Mouse (Mus musculus) lung, postnatal 0 days (tissue): ENCODE results near the gene Sap30bp. TPM values are rescaled to one million over a fixed set of nuclear protein-coding genes. Genes with fewer than 3 reads are reported as not detected.

Source experiments
- ATAC-seq: fragments of 200-750 bp; cut with Nextera tagmentation; 2 replicates; pipeline ENCODE4 v1.8.0; 2017; ENCODE audit warnings: moderate library complexity
- DNase-seq: peaks from one replicate; pipeline ENCODE4 v3.0.0-alpha.2; 2016; ENCODE audit warnings: low spot score
- H3K27ac ChIP-seq: fragments of 300-500 bp; sonication (generic); 2 replicates; pipeline ENCODE4 v1.5.1; 2014; ENCODE audit warnings: antibody characterized with exemption, mild to moderate bottlenecking, low read length, mixed read lengths
- H3K27me3 ChIP-seq: fragments of 300-500 bp; sonication (generic); replicated peaks from 2 replicates; pipeline ENCODE4 v1.6.1; 2014; ENCODE audit warnings: low read length, mixed read lengths; ENCODE audit not compliant: insufficient read depth
- H3K36me3 ChIP-seq: fragments of 300-500 bp; sonication (generic); 2 replicates; pipeline ENCODE4 v1.6.1; 2014; ENCODE audit warnings: low read length, mixed read lengths; ENCODE audit not compliant: insufficient read depth
- H3K4me1 ChIP-seq: fragments of 300-500 bp; sonication (generic); 2 replicates; pipeline ENCODE4 v1.6.1; 2014; ENCODE audit warnings: antibody characterized with exemption, low read depth, low read length, mixed read lengths; ENCODE audit not compliant: insufficient read depth
- H3K4me2 ChIP-seq: fragments of 300-500 bp; sonication (generic); replicated peaks from 2 replicates; pipeline ENCODE4 v1.6.1; 2014; ENCODE audit warnings: low read depth, mild to moderate bottlenecking, low read length, moderate library complexity, mixed read lengths
- H3K4me3 ChIP-seq: fragments of 300-500 bp; sonication (generic); 2 replicates; pipeline ENCODE4 v1.5.1; 2014; ENCODE audit warnings: low read depth, low read length
- H3K9ac ChIP-seq: fragments of 300-500 bp; sonication (generic); replicated peaks from 2 replicates; pipeline ENCODE4 v1.6.1; 2014; ENCODE audit warnings: low read depth, mild to moderate bottlenecking
- H3K9me3 ChIP-seq: fragments of 300-500 bp; sonication (generic); 2 replicates; pipeline ENCODE4 v1.6.1; 2016; ENCODE audit warnings: low read length, mixed read lengths
- CTCF ChIP-seq: IDR thresholded peaks from 2 replicates; pipeline ENCODE4 v1.5.1; 2016; ENCODE audit warnings: antibody characterized with exemption, mild to moderate bottlenecking
- EP300 ChIP-seq: IDR thresholded peaks from 2 replicates; pipeline ENCODE4 v1.6.1; 2016; ENCODE audit warnings: antibody characterized with exemption, mild to moderate bottlenecking, control low read depth
- WGBS: fragments of 180-500 bp; shearing (Covaris S2); extraction: QIAGEN DNeasy Blood & Tissue Kit; methylation state at CpG from one replicate; pipeline ENCODE4 v1.1.7; 2014; 5-methylcytosine and 5-hydroxymethylcytosine counted together
- polyA plus RNA-seq: library from polyadenylated mRNA; unstranded; fragments of >200 nt; fragmentation: Nextera tagmentation; extraction: Ambion mirVana; gene quantifications from 2 replicates; pipeline ENCODE4 v1.2.1, GENCODE M21; 2015

Sap30bp gene
- polyA plus RNA-seq, 1 experiment from 2014 or later = 22.8 TPM

DNA sequence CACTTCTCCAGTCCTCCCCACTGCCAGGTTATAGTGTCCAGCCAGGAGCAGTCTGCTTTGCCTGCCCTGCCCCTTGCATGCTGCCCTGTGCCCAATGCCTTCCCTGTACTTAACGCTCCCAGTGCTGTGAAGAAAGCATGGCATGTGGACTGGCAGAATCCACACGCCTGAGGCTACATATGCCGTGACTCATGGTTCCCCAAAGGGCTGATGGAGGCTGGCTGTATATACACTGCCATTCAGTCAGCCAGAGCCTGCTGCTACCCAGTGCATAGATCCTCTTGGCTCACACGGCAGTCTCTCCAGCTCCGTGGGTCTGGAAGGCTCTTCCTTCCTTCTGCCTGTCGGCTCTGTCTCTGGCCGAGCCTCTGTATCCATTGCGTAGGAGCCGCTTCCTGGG, 15.2 kb downstream of the Sap30bp start:
- TF ChIP-seq CTCF (no peak), EP300 (no peak)
- Histone ChIP-seq H3K4me3 (no peak overlapping the region), H3K9me3 (no peaks in the 10 kb centered on the region), H3K9ac (no peak overlapping the region), H3K36me3 (peaks cover 10% of the 10 kb centered on the region; the same call in 1 of the 2 replicates), H3K27me3 (no peaks in the 10 kb centered on the region), H3K4me2 (no peak overlapping the region), H3K27ac (no peak overlapping the region), H3K4me1 (no peaks in the 10 kb centered on the region)
- DNase-seq = no peak
- no peak for ATAC-seq
- 86% methylated on average over 9 of the region's 9 CpGs for WGBS

DNA sequence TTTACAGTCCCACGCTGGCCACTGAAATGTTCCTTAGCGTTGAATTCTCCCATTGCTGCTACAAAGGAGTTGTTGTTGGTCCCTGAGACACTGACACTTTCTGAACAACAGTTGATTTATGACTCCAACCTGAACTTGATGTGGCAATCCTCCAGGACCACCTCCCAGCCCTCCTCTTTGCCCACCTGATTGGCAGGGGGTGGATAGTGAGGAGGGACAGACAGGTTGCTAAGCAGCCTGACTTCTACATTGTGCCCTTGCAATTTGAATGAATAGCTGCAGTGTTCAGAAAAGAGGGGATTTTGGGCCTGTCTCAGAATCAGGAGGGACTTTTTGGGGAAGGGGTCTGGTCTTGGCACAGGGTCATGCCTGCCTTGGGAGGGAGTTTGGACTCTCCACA, 17.6 kb downstream of the Sap30bp start:
- DNase-seq = no peak
- Histone ChIP-seq H3K9me3 (no peaks in the 10 kb centered on the region), H3K36me3 (peaks cover 10% of the 10 kb centered on the region; the same call in 1 of the 2 replicates), H3K4me1 (no peaks in the 10 kb centered on the region), H3K9ac (no peak overlapping the region), H3K4me3 (no peak overlapping the region), H3K4me2 (no peak overlapping the region), H3K27me3 (no peaks in the 10 kb centered on the region), H3K27ac (no peak overlapping the region)
- 99% methylated on average over 2 of the region's 2 CpGs for WGBS
- no peak for TF ChIP-seq CTCF
- no peak for TF ChIP-seq EP300
- no peak for ATAC-seq

DNA sequence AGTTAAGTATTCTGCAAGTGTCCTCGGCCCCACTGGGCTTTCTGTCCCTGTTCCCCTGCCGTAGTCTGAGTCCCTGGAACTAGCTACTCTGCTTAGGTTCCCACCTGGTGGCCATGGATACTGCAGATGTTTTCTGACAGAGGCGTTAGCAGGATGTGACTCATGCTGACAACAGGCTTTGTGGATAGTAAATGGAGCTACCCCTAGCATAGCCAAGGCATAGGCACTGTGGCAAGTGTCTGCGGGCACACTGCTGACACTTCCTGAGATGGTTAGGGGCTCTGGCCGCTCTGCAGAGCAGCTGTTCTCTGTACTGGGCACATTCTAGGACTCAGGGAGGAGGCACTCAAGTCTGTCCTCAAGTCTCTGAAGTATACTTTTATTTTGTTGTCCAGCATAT, 21.6 kb downstream of the Sap30bp start:
- H3K36me3 ChIP-seq = peaks cover 10% of the 10 kb centered on the region; the same call in 1 of the 2 replicates
- H3K27me3 ChIP-seq = no peaks in the 10 kb centered on the region
- H3K27ac ChIP-seq = no peak overlapping the region; the same call in 1 of the 2 replicates
- WGBS = 67% methylated on average over 5 of the region's 5 CpGs
- no peak overlapping the region for H3K9ac ChIP-seq
- no peak overlapping the region for H3K4me3 ChIP-seq
- no peak for TF ChIP-seq EP300
- TF ChIP-seq CTCF = no peak
- H3K4me2 ChIP-seq = no peak overlapping the region
- peak; percentile 45 for ATAC-seq
- H3K9me3 ChIP-seq = no peaks in the 10 kb centered on the region
- no peaks in the 10 kb centered on the region for H3K4me1 ChIP-seq
- peak; percentile 44 for DNase-seq

DNA sequence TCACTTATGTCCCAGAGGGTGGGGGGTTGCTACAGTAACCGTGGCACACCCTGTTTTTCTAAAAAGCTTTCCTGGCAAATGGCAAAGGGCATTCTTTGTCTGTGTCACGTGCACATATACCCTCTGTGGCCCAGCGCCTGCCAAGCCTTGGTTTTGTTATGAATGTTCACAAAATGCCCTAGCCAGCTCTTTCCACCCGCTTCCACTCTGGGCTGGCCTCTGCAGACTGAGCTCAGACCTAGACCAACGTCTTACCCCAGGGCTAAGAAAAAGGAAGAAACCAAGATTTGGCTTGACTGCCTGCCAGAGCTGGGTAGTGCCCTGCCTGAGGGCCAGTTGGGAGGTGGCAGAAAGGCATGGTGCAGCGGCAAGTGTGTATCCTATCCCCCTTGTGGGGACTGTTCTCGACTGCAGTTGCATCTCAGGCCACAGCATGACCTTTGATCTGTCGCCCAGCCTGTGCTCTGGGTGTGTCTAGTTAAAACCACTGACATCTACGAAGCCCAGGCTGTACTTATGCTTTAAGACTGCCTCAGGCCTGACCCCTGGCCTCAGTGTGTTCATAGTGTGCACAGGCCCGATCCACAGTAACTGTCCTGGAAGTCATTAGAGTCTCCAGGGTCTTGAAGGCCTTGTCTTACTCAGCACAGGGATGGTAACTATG, 22.2 kb downstream of the Sap30bp start:
- TF ChIP-seq CTCF = no peak
- no peak for TF ChIP-seq EP300
- 58% methylated on average over 10 of the region's 10 CpGs for WGBS
- no peak overlapping the region for H3K4me3 ChIP-seq
- no peak overlapping the region for H3K4me2 ChIP-seq
- H3K27ac ChIP-seq = no peak overlapping the region
- H3K36me3 ChIP-seq = peaks cover 14% of the 10 kb centered on the region; the same call in 1 of the 2 replicates
- no peaks in the 10 kb centered on the region for H3K27me3 ChIP-seq
- DNase-seq (peak; percentile 49), ATAC-seq (peak; percentile 77)
- H3K4me1 ChIP-seq = no peaks in the 10 kb centered on the region
- H3K9ac ChIP-seq = no peak overlapping the region
- H3K9me3 ChIP-seq = no peaks in the 10 kb centered on the region

DNA sequence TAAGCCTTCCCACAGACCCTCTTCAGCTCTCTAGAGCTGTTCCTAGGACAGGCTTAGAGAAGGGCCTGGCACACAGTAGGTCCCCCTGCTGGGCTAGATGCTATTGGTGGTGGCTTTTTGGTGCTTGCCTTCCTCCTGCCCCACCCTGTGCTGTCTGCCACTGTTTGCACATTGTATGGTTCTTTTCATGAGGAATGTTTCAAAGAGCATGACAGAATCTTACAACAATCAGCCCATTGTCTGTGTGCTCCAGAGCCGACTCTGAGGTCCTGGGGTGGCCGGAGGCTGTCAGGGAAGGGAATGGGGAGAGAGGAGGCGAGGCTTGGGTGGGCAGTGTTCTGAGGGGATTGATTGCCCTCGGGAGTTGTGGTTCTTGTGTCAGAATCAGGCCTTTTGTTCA, 23.4 kb downstream of the Sap30bp start:
- H3K9ac ChIP-seq = no peak overlapping the region
- no peak overlapping the region for H3K4me3 ChIP-seq
- no peak overlapping the region for H3K4me2 ChIP-seq
- no peak for TF ChIP-seq EP300
- TF ChIP-seq CTCF = no peak
- no peaks in the 10 kb centered on the region for H3K4me1 ChIP-seq
- peaks cover 24% of the 10 kb centered on the region for H3K36me3 ChIP-seq
- 54% methylated on average over 4 of the region's 4 CpGs for WGBS
- H3K9me3 ChIP-seq = no peaks in the 10 kb centered on the region
- DNase-seq = no peak
- H3K27me3 ChIP-seq = no peaks in the 10 kb centered on the region
- no peak for ATAC-seq
- H3K27ac ChIP-seq = no peak overlapping the region

DNA sequence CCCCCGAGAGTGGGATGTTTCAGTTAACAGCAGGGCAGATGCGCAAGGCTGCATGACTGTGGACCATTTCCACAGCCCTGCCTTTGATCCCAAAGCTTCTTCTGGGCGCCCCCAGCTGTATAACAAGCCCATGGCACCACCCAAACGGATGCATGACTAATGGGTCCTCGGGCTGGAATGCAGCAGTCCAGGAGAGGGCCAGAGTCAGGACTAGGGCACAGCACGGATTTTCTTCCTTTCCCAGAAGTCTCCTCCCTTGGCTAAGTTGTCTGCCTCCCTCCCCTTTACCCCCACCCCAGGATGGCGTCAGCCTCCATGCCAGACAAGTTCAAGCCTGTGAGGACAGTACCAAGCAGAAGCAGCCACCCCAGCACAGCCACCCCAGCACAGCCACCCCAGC, 24.9 kb downstream of the Sap30bp start:
- Histone ChIP-seq H3K36me3 (peaks cover 21% of the 10 kb centered on the region), H3K4me2 (no peak overlapping the region), H3K27ac (no peak overlapping the region), H3K9ac (no peak overlapping the region), H3K9me3 (no peaks in the 10 kb centered on the region), H3K4me1 (no peaks in the 10 kb centered on the region), H3K27me3 (no peaks in the 10 kb centered on the region), H3K4me3 (no peak overlapping the region)
- 67% methylated on average over 7 of the region's 7 CpGs for WGBS
- DNase-seq = no peak
- peak; percentile 25; the same call in 1 of the 2 replicates for ATAC-seq
- TF ChIP-seq EP300 = no peak
